Mouse (Mus musculus) splenic B cell, adult 2 months (primary cell): ENCODE measurements at regions not wholly inside any gene's neighbourhood (a gene's known extent, or its start where the extent isn't known, plus 50 kb on each side); places are given as distances from the start of the nearest gene placed in this dataset.

Experiments
- DNase-seq: peaks from one replicate; pipeline ENCODE4 v3.0.0-alpha.2; 2011; ENCODE audit warnings: low read depth, low spot score
- H3K27me3 ChIP-seq: 2 replicates; pipeline ENCODE4 v1.6.1; 2012; ENCODE audit warnings: mild to moderate bottlenecking, low read length, moderate library complexity, mixed read lengths; ENCODE audit not compliant: control insufficient read depth, poor library complexity, insufficient read depth, severe bottlenecking
- H3K36me3 ChIP-seq: 2 replicates; pipeline ENCODE4 v1.6.1; 2012; ENCODE audit warnings: mild to moderate bottlenecking, low read length, moderate library complexity, mixed read lengths; ENCODE audit not compliant: control insufficient read depth, poor library complexity, insufficient read depth, severe bottlenecking

GRCm38 (mm10) chr16:30675829-30676228 is 76.3 kb downstream of the Fam43a start:
- Histone ChIP-seq H3K27me3 (no peaks in the 10 kb centered on the region), H3K36me3 (no peaks in the 10 kb centered on the region)
- peak; percentile 85 for DNase-seq

GRCm38 (mm10) chr16:30677016-30677415 is 77.5 kb downstream of the Fam43a start:
- Histone ChIP-seq H3K27me3 (no peaks in the 10 kb centered on the region), H3K36me3 (no peaks in the 10 kb centered on the region)
- peak; percentile 91 for DNase-seq

- H3K36me3 ChIP-seq, result no peaks in the 10 kb centered on the region
- peak; percentile 89 for DNase-seq
- H3K27me3 ChIP-seq, result no peaks in the 10 kb centered on the region
Measured at GRCm38 (mm10) chr16:30677896-30678707, 78.6 kb downstream of the Fam43a start.

DNA sequence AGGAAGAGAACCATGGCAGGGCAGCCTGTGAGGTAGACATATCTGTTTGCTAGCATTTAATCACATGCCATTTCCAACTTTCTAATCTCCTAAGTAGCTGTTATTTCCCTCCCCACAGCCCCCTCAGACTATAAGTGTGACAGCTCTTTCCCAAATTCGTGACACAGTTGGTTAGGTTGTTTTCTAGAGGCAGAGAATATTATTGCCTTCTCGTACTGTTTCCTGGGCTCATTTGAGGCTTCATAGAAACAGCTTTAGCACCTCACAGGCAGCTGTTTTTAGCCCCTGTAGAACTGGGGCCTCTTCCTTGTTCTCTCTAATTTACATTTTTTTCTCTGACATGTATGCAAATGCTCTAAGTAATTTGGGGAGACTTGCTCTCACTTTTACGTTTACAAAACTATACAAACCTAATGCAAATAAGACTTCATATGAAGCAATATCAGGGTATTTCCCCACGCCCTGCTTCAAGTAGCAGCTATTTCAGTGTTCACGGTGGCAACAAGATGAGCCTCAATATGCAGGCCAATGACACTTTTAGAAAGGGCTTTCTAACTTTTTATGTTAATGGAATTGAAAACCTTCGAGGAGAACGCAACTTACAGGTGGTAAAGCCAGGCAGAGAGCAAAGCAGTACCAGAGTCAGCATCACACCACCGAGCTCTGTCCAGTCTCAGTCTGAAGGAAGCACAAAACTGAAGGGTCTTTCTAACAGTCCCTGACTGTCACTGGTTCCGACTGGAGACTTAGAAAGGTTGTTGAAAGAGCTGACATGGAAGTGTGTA is 79.4 kb downstream of the Fam43a start:
- DNase-seq, result peak; percentile 93
- Histone ChIP-seq H3K36me3 (no peaks in the 10 kb centered on the region), H3K27me3 (no peaks in the 10 kb centered on the region)

GRCm38 (mm10) chr16:30679493-30679811 is 79.9 kb downstream of the Fam43a start:
- DNase-seq, result peak; percentile 73
- H3K27me3 ChIP-seq, result no peaks in the 10 kb centered on the region
- H3K36me3 ChIP-seq, result no peaks in the 10 kb centered on the region

- H3K36me3 ChIP-seq, result no peaks in the 10 kb centered on the region
- H3K27me3 ChIP-seq, result no peaks in the 10 kb centered on the region
- DNase-seq, result no peak
Measured at GRCm38 (mm10) chr16:30681421-30681820, 81.9 kb downstream of the Fam43a start.

- no peak for DNase-seq
Measured at GRCm38 (mm10) chr16:30683986-30684385, 84.5 kb downstream of the Fam43a start.

GRCm38 (mm10) chr16:30686536-30686935 is 87.0 kb downstream of the Fam43a start:
- DNase-seq, result peak; percentile 91
- Histone ChIP-seq H3K27me3 (no peaks in the 10 kb centered on the region), H3K36me3 (no peaks in the 10 kb centered on the region)

More at GRCm38 (mm10) chr16:30683986-30684385, 84.5 kb downstream of the Fam43a start:
- H3K27me3 ChIP-seq, result no peaks in the 10 kb centered on the region
- H3K36me3 ChIP-seq, result no peaks in the 10 kb centered on the region

- DNase-seq, result no peak
- Histone ChIP-seq H3K27me3 (no peaks in the 10 kb centered on the region), H3K36me3 (no peaks in the 10 kb centered on the region)
Measured at GRCm38 (mm10) chr16:30687225-30687624, 87.7 kb downstream of the Fam43a start.

DNA sequence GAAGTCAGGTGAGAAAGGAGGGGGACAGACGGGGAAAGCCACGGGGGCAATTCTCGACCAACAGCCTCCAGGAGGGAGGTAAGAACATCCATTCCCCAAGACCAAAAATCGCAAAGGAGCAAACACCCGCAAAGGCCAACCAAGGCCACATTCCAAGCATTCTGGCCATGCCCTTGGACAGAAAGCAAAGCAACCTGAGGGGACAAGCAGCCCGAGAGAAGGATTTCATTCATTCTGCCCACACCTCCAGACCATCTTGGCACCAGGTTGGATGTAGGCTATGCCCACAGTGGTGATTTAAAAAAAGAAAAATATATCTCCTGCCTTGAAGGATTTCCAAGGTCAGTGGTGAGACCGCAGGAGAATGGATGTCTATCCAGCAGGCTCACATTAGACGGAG is 88.2 kb downstream of the Fam43a start:
- Histone ChIP-seq H3K36me3 (no peaks in the 10 kb centered on the region), H3K27me3 (no peaks in the 10 kb centered on the region)
- no peak for DNase-seq

DNA sequence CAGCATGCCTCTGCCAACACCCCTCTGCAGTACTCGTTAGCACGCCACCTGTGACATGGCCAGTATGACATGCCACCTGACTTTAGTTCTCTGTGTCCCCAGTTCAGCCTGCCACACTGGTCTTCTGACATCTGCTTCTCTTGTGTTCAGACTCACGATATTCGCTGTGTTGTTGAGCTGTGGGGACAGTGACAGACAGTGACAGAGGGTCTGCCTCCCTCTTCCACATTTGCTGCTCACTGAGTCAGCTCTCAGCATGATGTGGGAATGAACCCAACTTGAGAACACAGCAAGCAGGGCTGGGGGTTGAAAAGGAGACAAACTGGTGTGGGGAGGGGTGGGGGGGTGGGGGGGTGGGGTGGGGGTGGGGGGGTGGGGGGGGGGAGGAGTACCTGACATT is 91.0 kb downstream of the Fam43a start:
- H3K27me3 ChIP-seq, result no peaks in the 10 kb centered on the region
- no peak for DNase-seq
- no peaks in the 10 kb centered on the region for H3K36me3 ChIP-seq

- no peak for DNase-seq
- H3K36me3 ChIP-seq, result no peaks in the 10 kb centered on the region
- H3K27me3 ChIP-seq, result no peaks in the 10 kb centered on the region
Measured at GRCm38 (mm10) chr16:30691964-30692363, 92.4 kb downstream of the Fam43a start.

- DNase-seq, result no peak
- Histone ChIP-seq H3K36me3 (no peaks in the 10 kb centered on the region), H3K27me3 (no peaks in the 10 kb centered on the region)
Measured at GRCm38 (mm10) chr16:30692541-30693141, 93.1 kb downstream of the Fam43a start.

DNA sequence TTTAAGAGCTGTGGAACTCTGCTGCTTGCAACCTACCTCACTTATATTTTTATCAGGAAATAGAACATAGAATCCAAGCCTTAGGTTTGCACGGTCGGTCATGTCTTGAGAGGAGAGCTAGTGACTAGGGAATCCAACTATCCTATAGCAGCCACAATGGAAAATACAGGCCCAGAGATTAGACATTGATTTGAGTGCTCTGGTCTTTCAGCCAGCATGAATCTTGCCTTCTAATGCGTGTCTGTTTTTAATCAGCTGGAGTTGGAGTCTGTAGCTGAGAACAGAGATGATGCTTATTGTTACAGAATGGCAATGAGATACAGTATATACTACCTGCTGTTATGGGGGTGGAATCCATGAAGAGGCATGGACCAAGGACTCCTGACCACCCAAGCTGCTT is 93.7 kb downstream of the Fam43a start:
- Histone ChIP-seq H3K27me3 (no peaks in the 10 kb centered on the region), H3K36me3 (no peaks in the 10 kb centered on the region)
- DNase-seq, result no peak
